Mouse (Mus musculus): ENCODE results near the gene Ap3b1.

The Ap3b1 gene

DNA sequence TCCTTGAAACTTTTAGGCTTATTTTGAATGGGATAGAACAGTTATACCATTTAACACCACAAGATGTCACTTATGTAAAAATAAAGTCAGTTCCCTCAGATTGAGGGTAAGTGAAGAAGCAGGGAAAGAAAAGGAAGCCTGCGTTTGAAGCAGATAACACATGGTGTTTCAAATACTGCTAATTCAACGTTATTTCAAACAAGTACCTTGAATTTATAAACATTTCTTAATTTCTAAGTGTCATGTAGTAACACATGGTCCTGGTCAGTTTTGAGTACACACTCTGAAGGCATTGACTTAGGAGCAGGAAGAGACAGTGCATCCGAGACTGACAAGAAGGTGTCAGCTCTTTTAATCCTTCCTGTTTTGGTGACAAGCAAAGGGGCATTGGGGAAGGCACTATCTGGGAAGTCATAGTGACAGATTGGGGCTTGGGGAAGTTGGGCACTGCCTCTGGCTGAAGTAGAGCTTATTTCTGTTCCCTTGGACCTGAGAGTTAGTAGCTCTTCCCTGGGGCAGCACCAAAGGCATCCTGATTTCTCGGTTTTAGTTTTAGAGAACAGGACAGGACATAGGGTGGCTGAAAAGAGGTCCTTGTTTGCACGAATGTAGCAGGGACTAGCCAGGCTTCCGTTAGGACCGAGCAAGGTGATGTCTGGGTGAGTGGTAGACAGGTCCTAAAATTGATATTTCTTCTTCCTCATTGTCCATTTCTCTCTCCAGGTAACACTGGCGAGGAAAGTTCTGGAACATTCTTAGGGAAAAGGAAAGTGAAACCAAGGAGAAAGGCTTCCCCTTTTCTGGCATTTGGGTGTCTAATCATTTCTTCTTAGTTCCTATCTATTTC, 23.3 kb downstream of the Ap3b1 start:
- no peaks in the 10 kb centered on the region for H3K27me3 ChIP-seq (ENCODE audit: insufficient read depth, low read length)
- H3K9me3 ChIP-seq (ENCODE audit: low read length) = no peaks in the 10 kb centered on the region
- no peak overlapping the region for H3K4me3 ChIP-seq (replicated peaks; ENCODE audit: low read length)
- TF ChIP-seq POU5F1 (IDR thresholded peaks at IDR 0.05; ENCODE audit: borderline replicate concordance, low read length) (no peak), CTCF (conservative IDR thresholded peaks at IDR 0.05; ENCODE audit: low read length) (peak; percentile 15; the same call in 1 of the 2 replicates), NANOG (IDR thresholded peaks at IDR 0.05; ENCODE audit: borderline replicate concordance, low read length) (no peak)
- peaks cover 34% of the 10 kb centered on the region for H3K4me1 ChIP-seq (replicated peaks; ENCODE audit: low read depth, low read length)
- peaks cover 14% of the 10 kb centered on the region for H3K36me3 ChIP-seq (ENCODE audit: insufficient read depth, low read length)

DNA sequence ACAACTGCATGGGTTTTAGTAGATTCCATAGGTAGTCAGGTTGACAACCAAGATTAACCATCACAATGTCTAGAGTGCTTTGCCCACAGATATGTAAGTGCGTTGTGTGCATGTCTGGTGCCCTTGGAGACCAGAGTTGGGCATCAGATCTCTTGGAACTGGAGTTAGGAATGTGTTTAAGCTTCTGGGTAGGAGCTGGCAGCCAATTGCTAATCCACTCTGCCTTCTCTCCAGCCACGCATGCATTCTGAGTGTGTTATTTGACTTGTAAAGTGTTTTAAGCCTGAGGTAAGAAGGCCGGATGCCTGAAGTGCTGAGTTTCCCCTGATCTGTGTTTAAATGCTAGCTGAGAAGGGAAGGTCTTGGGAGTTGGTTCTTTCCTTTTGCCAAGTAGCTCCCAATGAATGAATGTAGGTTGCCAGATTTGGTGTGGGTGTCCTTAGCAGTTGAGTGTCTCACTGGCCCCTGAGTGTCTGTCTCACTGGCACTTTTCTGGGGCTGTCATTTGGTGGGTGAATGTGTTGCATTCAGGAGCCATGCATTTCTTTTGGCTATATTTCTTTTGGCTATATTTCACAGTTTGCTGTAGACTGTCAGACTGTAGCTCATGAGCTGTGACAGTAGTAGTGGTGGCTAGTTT, 26.3 kb downstream of the Ap3b1 start:
- Histone ChIP-seq H3K27me3 (ENCODE audit: insufficient read depth, low read length) (no peaks in the 10 kb centered on the region), H3K36me3 (ENCODE audit: insufficient read depth, low read length) (peaks cover 4% of the 10 kb centered on the region), H3K4me3 (replicated peaks; ENCODE audit: low read length) (no peak overlapping the region), H3K4me1 (replicated peaks; ENCODE audit: low read depth, low read length) (peaks cover 37% of the 10 kb centered on the region), H3K9me3 (ENCODE audit: low read length) (no peaks in the 10 kb centered on the region)
- TF ChIP-seq POU5F1 (IDR thresholded peaks at IDR 0.05; ENCODE audit: borderline replicate concordance, low read length) (no peak), CTCF (conservative IDR thresholded peaks at IDR 0.05; ENCODE audit: low read length) (no peak), NANOG (IDR thresholded peaks at IDR 0.05; ENCODE audit: borderline replicate concordance, low read length) (no peak)

DNA sequence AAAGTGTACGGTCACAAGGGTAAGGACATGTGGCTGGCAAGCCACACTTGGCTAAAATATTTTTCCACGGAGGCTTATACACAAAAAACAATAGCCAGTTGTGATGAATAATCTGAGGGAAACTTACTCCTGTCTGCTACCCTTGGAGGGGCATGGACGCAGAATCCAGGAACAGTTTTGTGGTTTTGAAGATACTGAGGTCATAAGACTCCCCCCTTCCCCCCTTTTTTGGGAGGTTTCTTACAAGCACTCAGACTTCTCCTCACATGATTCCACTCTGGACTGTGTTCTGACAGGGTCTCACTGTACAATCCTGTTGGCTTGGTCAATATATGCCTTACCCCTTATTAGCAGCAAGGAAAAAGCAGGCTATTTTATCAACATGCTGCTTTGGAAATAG, 29.8 kb downstream of the Ap3b1 start:
- H3K4me3 ChIP-seq (replicated peaks; ENCODE audit: low read length) = no peak overlapping the region
- H3K36me3 ChIP-seq (ENCODE audit: insufficient read depth, low read length) = peaks cover 21% of the 10 kb centered on the region
- peaks cover 39% of the 10 kb centered on the region for H3K4me1 ChIP-seq (replicated peaks; ENCODE audit: low read depth, low read length)
- TF ChIP-seq CTCF (conservative IDR thresholded peaks at IDR 0.05; ENCODE audit: low read length) (no peak), NANOG (IDR thresholded peaks at IDR 0.05; ENCODE audit: borderline replicate concordance, low read length) (no peak), POU5F1 (IDR thresholded peaks at IDR 0.05; ENCODE audit: borderline replicate concordance, low read length) (no peak)
- no peaks in the 10 kb centered on the region for H3K9me3 ChIP-seq (ENCODE audit: low read length)
- H3K27me3 ChIP-seq (ENCODE audit: insufficient read depth, low read length) = no peaks in the 10 kb centered on the region

DNA sequence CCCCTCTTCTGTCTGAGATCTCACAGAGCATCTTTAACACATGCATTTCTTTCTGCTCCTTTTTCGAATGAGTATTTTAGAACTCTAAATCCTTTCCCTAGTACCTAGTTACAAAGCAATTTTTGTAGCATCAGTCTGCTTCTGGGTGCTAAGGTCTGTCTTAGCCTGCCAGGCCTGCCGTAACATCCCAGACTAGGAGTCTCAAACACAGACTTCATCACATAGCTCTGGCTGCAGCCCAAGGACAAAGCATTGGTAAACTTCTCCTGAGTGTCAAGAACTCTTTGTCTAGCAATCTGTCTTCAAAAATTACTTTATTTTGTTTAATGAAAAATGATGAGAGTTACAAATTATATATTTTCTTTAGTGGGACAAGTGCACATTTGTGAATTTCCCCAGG, 30.8 kb downstream of the Ap3b1 start:
- Histone ChIP-seq H3K36me3 (ENCODE audit: insufficient read depth, low read length) (peaks cover 31% of the 10 kb centered on the region), H3K9me3 (ENCODE audit: low read length) (no peaks in the 10 kb centered on the region), H3K27me3 (ENCODE audit: insufficient read depth, low read length) (no peaks in the 10 kb centered on the region), H3K4me3 (replicated peaks; ENCODE audit: low read length) (no peak overlapping the region), H3K4me1 (replicated peaks; ENCODE audit: low read depth, low read length) (peaks cover 47% of the 10 kb centered on the region)
- TF ChIP-seq POU5F1 (IDR thresholded peaks at IDR 0.05; ENCODE audit: borderline replicate concordance, low read length) (no peak), NANOG (IDR thresholded peaks at IDR 0.05; ENCODE audit: borderline replicate concordance, low read length) (no peak), CTCF (conservative IDR thresholded peaks at IDR 0.05; ENCODE audit: low read length) (no peak)

DNA sequence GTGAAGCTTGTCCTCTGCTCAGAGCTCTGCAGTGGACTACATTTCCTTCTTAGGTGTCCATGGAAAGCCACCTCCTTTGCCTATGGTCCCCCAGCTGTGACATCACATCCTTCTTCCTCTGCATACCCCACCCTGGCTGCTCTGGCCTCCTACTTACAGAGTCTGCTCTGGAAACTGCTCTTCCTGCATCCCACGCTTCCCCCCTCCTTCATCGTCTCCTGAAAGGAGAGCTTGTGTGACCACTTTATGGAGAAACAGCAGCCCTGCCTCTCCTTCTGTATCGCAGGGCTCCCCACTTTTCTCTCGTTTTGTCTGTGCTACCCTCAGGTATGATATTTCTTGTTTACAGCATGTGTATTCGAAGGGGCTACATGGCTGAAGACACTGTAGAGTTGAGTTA, 33.5 kb downstream of the Ap3b1 start:
- TF ChIP-seq NANOG (IDR thresholded peaks at IDR 0.05; ENCODE audit: borderline replicate concordance, low read length) = no peak
- TF ChIP-seq CTCF (conservative IDR thresholded peaks at IDR 0.05; ENCODE audit: low read length) = no peak
- TF ChIP-seq POU5F1 (IDR thresholded peaks at IDR 0.05; ENCODE audit: borderline replicate concordance, low read length) = no peak
- Histone ChIP-seq H3K9me3 (ENCODE audit: low read length) (no peaks in the 10 kb centered on the region), H3K36me3 (ENCODE audit: insufficient read depth, low read length) (peaks cover 57% of the 10 kb centered on the region), H3K4me1 (replicated peaks; ENCODE audit: low read depth, low read length) (peaks cover 42% of the 10 kb centered on the region), H3K4me3 (replicated peaks; ENCODE audit: low read length) (no peak overlapping the region), H3K27me3 (ENCODE audit: insufficient read depth, low read length) (no peaks in the 10 kb centered on the region)

DNA sequence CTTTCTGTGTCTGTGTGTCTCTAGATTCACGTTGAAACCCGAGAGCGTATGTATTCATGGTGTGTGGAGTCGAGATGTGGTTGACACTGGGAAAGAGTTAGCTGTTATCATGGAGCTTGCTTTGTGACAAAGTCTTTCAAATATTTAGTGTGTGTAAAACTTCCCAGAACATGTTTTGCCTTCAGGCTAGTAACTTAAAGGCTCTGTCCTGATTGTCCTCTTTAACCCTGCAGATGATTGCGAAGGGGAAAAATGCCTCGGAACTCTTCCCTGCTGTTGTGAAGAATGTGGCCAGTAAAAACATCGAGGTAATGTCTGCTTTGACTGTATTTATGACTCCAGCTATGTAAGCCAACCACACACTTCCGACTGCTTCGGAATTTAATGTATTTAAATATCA, 35.7 kb downstream of the Ap3b1 start:
- Histone ChIP-seq H3K9me3 (ENCODE audit: low read length) (no peaks in the 10 kb centered on the region), H3K4me1 (replicated peaks; ENCODE audit: low read depth, low read length) (peaks cover 26% of the 10 kb centered on the region), H3K36me3 (ENCODE audit: insufficient read depth, low read length) (peaks cover 72% of the 10 kb centered on the region), H3K4me3 (replicated peaks; ENCODE audit: low read length) (no peak overlapping the region), H3K27me3 (ENCODE audit: insufficient read depth, low read length) (no peaks in the 10 kb centered on the region)
- TF ChIP-seq POU5F1 (IDR thresholded peaks at IDR 0.05; ENCODE audit: borderline replicate concordance, low read length) (no peak), CTCF (conservative IDR thresholded peaks at IDR 0.05; ENCODE audit: low read length) (no peak), NANOG (IDR thresholded peaks at IDR 0.05; ENCODE audit: borderline replicate concordance, low read length) (no peak)

DNA sequence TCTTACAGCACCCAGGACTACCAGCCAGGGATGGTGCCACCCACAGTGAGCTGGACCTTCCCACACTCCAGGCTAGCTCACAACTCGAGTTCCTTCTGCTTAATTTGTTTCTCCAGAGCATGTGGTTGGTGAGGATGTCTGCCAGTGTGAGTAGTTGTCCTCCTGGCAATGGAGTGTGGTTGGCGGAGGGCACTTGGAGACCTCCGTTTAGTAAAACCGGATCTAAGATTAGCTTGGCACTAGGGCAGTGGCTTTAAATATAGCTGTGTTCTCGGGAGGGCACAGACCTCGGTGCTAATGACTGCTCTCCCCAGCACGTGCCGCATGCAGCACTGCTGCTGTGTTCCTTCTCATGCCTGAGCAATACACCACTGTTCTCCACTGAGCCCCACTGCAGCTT, 37.0 kb downstream of the Ap3b1 start:
- TF ChIP-seq CTCF (conservative IDR thresholded peaks at IDR 0.05; ENCODE audit: low read length) = no peak
- no peak for TF ChIP-seq POU5F1 (IDR thresholded peaks at IDR 0.05; ENCODE audit: borderline replicate concordance, low read length)
- TF ChIP-seq NANOG (IDR thresholded peaks at IDR 0.05; ENCODE audit: borderline replicate concordance, low read length) = no peak
- H3K27me3 ChIP-seq (ENCODE audit: insufficient read depth, low read length) = no peaks in the 10 kb centered on the region
- peaks cover 80% of the 10 kb centered on the region for H3K36me3 ChIP-seq (ENCODE audit: insufficient read depth, low read length)

DNA sequence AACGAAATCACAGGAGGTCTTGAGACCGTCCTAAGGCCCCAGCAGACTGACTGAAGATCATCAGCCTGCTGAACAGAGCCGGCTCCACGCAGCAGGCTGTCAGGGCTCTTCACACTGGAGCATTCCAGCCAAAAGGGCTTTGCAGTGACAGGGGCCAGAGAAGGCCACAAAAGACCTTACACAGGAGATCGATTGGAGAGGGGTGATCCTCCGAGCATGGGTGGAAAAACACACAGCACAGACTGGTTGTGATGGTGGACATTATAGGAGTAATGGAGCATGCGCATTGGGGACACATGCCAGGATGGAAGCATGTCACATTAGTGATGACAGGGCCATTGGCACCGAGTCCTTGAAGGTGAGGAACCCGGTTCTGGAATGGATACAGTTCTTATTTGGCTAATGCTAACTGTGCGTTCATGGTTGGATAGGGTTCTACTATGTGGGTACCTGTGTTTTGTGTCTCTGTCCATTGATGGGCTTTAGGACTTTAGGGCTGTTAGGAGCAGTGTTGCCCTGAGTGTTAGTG, 37.7 kb downstream of the Ap3b1 start:
- Histone ChIP-seq H3K4me3 (replicated peaks; ENCODE audit: low read length) (no peak overlapping the region), H3K9me3 (ENCODE audit: low read length) (no peaks in the 10 kb centered on the region), H3K27me3 (ENCODE audit: insufficient read depth, low read length) (no peaks in the 10 kb centered on the region), H3K4me1 (replicated peaks; ENCODE audit: low read depth, low read length) (peaks cover 10% of the 10 kb centered on the region), H3K36me3 (ENCODE audit: insufficient read depth, low read length) (peaks cover 81% of the 10 kb centered on the region)
- TF ChIP-seq CTCF (conservative IDR thresholded peaks at IDR 0.05; ENCODE audit: low read length) (no peak), POU5F1 (IDR thresholded peaks at IDR 0.05; ENCODE audit: borderline replicate concordance, low read length) (no peak), NANOG (IDR thresholded peaks at IDR 0.05; ENCODE audit: borderline replicate concordance, low read length) (no peak)

More for the DNA sequence above, 37.0 kb downstream of the Ap3b1 start:
- Histone ChIP-seq H3K4me1 (replicated peaks; ENCODE audit: low read depth, low read length) (peaks cover 13% of the 10 kb centered on the region), H3K9me3 (ENCODE audit: low read length) (no peaks in the 10 kb centered on the region), H3K4me3 (replicated peaks; ENCODE audit: low read length) (no peak overlapping the region)

Measured in E14TG2a.4 (cell line).